Mouse (Mus musculus) layer of hippocampus, adult 9-11 months (tissue): ENCODE measurements around the gene Chst15.

Source experiments
- DNase-seq: peaks from one replicate; pipeline ENCODE4 v3.0.0; 2022

Chst15 gene

GRCm38 (mm10) chr7:132299661-132300210 is 17.3 kb downstream of the Chst15 start:
- no peak for DNase-seq

- DNase-seq, result no peak
Observed at GRCm38 (mm10) chr7:132298412-132298990, 18.5 kb downstream of the Chst15 start.

- DNase-seq, result no peak
Observed at GRCm38 (mm10) chr7:132296661-132297443, 20.2 kb downstream of the Chst15 start.

DNA sequence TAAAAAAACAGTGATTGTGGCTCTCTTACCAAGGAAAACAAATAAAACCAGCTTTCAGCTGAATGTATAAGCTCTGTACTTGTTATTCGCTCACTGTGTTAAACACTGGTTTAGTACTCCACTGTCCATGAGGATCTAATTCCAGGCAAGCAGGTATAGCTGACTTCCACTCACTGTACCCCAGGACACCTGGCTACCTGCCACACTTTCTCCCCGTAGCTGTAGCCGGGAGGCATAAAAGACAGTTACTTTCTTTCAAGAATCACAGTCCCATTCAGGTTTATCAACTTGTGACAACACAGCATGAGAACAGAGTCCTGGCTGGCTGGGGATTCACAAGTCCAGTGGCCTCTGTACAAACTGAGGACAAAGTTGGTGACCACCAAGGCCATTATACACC is 20.9 kb downstream of the Chst15 start:
- no peak for DNase-seq

- DNase-seq, result no peak
Observed at GRCm38 (mm10) chr7:132287340-132287664, 29.7 kb downstream of the Chst15 start.

DNA sequence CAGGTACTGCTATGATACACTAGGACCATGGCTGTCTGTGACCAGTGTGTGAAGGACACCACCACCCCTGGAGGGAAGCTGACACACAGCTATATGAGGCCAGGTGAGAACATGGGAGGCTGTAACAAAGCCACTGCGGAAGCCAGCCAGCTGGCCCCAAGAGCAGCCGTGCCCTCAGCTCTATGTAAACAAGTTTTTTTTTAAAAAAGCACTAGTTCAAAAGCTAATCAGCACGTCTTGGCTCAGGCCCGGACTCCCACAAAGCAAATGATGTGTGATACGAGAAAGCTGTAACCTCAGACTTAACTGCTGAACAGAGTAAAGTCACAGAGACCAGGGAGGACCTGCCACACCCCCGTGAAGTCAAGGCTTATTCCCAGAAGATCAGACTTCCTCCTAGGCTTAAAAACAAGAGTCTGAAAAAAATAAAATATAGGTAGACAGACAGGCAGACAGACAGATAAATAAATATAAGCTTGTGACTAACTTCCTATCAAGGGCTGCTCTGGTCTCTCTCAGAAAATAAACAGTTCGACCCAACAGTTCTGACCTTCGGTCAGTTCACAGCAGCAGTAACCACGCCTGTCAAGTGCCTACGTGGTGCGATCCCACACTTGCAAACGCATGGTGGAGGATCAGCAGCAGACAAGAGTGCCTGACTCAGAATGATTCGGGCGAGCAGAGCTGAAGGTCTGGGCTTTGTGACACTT is 30.2 kb downstream of the Chst15 start:
- peak; percentile 42 for DNase-seq

- peak; percentile 90 for DNase-seq
Observed at GRCm38 (mm10) chr7:132284795-132285194, 32.2 kb downstream of the Chst15 start.

- peak; percentile 54 for DNase-seq
Observed at GRCm38 (mm10) chr7:132284048-132284737, 32.8 kb downstream of the Chst15 start.

GRCm38 (mm10) chr7:132282576-132282975 is 34.5 kb downstream of the Chst15 start:
- DNase-seq, result no peak

GRCm38 (mm10) chr7:132282161-132282560 is 34.9 kb downstream of the Chst15 start:
- no peak for DNase-seq

DNA sequence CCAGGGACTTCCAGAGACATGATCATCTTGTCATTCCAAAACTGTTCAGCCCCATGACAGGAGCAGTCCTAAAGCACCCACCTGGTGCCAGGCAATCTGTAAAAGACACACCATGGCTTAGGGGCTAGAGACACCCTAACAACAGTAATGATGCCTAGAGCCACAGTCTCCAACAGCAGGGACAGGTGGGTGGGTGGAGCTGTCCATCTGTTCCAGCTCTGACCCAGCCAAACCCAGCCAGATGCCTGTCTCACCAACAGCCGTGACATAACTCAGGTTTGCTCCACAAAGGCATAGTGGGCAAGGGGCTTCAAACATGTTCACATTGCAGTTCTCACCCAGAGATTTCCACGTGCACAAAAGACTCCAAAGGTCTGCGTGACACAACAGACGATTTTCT is 35.3 kb downstream of the Chst15 start:
- no peak for DNase-seq

DNA sequence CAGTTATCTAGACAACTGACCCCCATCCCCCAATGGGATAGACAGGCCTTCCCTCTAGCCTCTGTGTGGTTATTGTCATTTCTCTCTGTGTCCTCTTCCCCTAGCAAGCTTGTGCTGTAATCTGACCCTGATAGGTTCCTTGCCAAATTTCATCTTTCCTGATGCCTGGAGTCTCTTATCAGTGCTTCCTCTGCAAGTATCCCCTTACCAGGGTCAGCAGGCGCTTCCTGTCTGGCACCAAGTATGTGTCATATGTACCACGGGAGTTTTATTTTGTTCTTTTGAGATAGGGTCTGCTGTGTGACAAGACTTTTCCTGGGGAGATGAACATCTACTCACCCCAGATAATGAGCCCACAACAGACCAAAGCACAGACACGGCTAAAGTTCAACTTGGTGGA is 38.4 kb downstream of the Chst15 start:
- DNase-seq, result no peak

- no peak for DNase-seq
Observed at GRCm38 (mm10) chr7:132276287-132276686, 40.7 kb downstream of the Chst15 start.

- DNase-seq, result no peak
Observed at GRCm38 (mm10) chr7:132273741-132274513, 43.1 kb downstream of the Chst15 start.

GRCm38 (mm10) chr7:132272984-132273383 is 44.0 kb downstream of the Chst15 start:
- DNase-seq, result no peak

DNA sequence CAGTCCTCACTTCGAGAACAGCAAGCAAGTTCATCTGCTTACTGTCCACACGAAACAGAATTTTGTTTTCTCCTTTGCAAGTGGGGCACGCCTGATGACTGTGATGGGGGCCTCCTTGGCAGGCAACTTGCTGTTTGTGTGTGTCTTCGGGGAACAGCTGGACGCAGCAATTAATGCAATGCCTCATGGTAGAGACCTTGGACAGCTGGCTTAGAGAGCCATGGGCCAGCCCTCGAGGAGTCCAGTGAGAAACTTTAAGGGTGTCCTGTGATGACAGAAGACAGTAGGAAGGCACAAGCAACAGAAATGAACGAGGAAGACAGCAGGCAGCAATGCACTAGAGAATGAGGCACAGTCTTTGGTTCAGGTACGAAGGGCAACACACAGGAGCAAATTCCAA is 46.7 kb downstream of the Chst15 start:
- DNase-seq, result no peak

GRCm38 (mm10) chr7:132269661-132270060 is 47.4 kb downstream of the Chst15 start:
- DNase-seq, result no peak

- DNase-seq, result no peak
Observed at GRCm38 (mm10) chr7:132267721-132268498, 49.1 kb downstream of the Chst15 start.

GRCm38 (mm10) chr7:132264763-132265162 is 52.3 kb downstream of the Chst15 start:
- DNase-seq, result peak; percentile 57

GRCm38 (mm10) chr7:132263186-132263585 is 53.8 kb downstream of the Chst15 start:
- no peak for DNase-seq

- DNase-seq, result no peak
Observed at GRCm38 (mm10) chr7:132262696-132263095, 54.3 kb downstream of the Chst15 start.

GRCm38 (mm10) chr7:132261885-132262284 is 55.1 kb downstream of the Chst15 start:
- no peak for DNase-seq
